Mouse (Mus musculus): ENCODE data around the gene Klhl29.

GRCm38 (mm10) chr12:5207172-5207571, 168.3 kb downstream of the Klhl29 start:
- TF ChIP-seq POLR2A (IDR thresholded peaks at IDR 0.05; ENCODE audit: insufficient read depth, low read depth, low read length) = no peak
- TF ChIP-seq EP300 (IDR thresholded peaks at IDR 0.05; ENCODE audit: insufficient read depth, low read depth, low read length) = no peak
- TF ChIP-seq CTCF (IDR thresholded peaks at IDR 0.05) = no peak
